Mouse (Mus musculus) lung, adult 2 months (tissue): Measurements from ENCODE around the gene Dop1b.

Source experiments
- CTCF ChIP-seq: fragments of 200-500 bp; IDR thresholded peaks from 2 replicates; pipeline ENCODE4 v1.5.1; 2011; ENCODE audit warnings: mild to moderate bottlenecking, low read length, control low read depth; ENCODE audit not compliant: insufficient read depth
- POLR2A ChIP-seq: fragments of 200-500 bp; IDR thresholded peaks from 2 replicates; pipeline ENCODE4 v1.6.1; 2011; ENCODE audit warnings: low read depth, mild to moderate bottlenecking, control low read depth, low read length, borderline replicate concordance; ENCODE audit errors: extremely low read depth

DNA sequence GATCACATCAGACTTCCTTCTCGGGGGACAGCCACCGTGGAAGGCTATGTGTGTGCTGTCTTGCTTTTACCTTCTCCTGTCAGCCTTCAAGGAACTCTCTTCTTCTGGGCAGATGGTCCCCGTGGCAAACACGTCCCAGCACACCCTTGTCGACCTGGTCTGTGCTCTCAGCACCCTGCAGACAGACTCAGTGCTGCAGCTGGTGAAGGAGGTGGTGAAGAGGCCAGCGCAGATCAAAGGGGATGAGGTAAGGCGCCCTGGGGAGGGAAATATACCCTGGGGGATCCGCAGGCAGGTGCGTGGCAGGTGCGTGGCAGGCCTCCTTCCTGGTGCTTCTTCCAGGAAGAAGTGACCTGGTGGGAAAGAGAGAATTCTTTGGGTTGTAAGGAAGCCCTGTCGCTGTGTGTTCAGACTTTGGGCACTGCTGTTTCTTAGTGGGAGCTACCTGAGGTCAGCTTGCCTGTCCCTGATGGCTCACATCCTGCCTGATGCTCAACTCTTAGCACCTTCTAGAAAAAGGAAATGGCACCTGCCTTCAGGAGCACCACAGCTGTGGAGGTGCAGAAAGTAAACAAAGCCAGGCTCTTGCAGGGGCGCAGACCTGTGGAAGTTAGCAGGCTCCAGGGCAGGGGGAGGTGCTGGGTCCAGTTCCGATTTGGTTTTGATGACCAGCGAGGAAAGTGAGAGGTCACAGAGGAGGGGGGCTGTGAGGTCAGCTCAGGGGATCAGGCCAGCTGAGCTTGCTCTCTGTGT, 65.7 kb downstream of the Dop1b start:
- TF ChIP-seq CTCF (no peak), POLR2A (no peak)
